In the genomic region with DNA sequence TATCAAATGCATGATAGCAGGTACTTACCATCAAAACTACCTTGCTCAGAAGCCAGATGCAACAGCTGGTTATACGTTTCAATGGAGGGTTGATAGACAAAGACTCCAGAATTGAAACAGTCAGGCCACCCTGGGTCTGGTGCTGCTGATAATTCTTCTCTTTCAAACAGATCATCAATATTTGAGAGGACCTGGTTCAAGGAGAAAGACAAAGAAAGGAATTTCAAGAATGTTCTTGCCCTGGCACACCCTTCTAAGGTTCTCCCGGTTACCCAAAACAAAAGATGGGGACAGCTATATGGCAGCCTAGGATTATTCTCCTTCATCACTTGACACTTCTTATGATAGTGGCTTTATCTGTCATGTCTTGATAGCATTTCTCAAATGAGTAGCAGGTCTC, we compare ENCODE assay signal across 23 mouse cellular contexts.
"Had no signal": no experiment of that assay in that cellular context is flagged by ENCODE, and none has a peak within 500 bp of the region (broad histone marks: within the 10 kb centered on the region; RNA-seq: fewer than 3 reads in every experiment).

No protein-coding gene starts in this region.

- H3K4me3 ChIP-seq: layer of hippocampus, adult 2 months; limb, embryonic 10.5 days; limb, embryonic 13.5 days; liver, embryonic 12.5 days; liver, embryonic 15.5 days; lung, embryonic 15.5 days; megakaryocyte, embryonic 14.5 days; midbrain, embryonic 10.5 days; midbrain, embryonic 13.5 days; myocyte; neural tube, embryonic 13.5 days had no signal

- H3K27ac ChIP-seq: layer of hippocampus, adult 2 months; limb, embryonic 10.5 days; limb, embryonic 13.5 days; liver, embryonic 12.5 days; liver, embryonic 15.5 days; lung, embryonic 15.5 days; midbrain, embryonic 10.5 days; midbrain, embryonic 13.5 days; neural tube, embryonic 13.5 days had no signal

- H3K27me3 ChIP-seq: limb, embryonic 13.5 days; liver, embryonic 12.5 days; liver, embryonic 15.5 days; lung, embryonic 15.5 days; megakaryocyte, embryonic 14.5 days; midbrain, embryonic 13.5 days had no signal

- H3K4me2 ChIP-seq: limb, embryonic 13.5 days; liver, embryonic 12.5 days; liver, embryonic 15.5 days; lung, embryonic 15.5 days; midbrain, embryonic 13.5 days; neural tube, embryonic 13.5 days had no signal

- H3K9me3 ChIP-seq: limb, embryonic 10.5 days; limb, embryonic 13.5 days; liver, embryonic 12.5 days; liver, embryonic 15.5 days; lung, embryonic 15.5 days; megakaryocyte, embryonic 14.5 days; midbrain, embryonic 10.5 days; midbrain, embryonic 13.5 days; neural tube, embryonic 13.5 days had no signal

- ATAC-seq: liver, embryonic 12.5 days; midbrain, embryonic 13.5 days; midbrain, embryonic 16.5 days had no signal

- H3K9ac ChIP-seq: limb, embryonic 13.5 days; liver, embryonic 12.5 days; liver, embryonic 15.5 days; lung, embryonic 15.5 days; midbrain, embryonic 13.5 days; neural tube, embryonic 13.5 days had no signal

- DNase-seq: kidney, postnatal 25 days; layer of hippocampus, adult 9-11 months; liver; lung, adult 18-20 months; lung, postnatal 10 days; lung, postnatal 36 days; retina, postnatal 1 day; right cerebral cortex, postnatal 25 days; spleen, adult 18-20 months; thymus, adult 18-20 months; thymus, postnatal 36 days had no signal

- H3K36me3 ChIP-seq: midbrain, embryonic 13.5 days had no signal
